Mouse (Mus musculus) bone marrow, adult 2 months (tissue): Measurements from ENCODE around the gene Gm20431.

ENCODE experiments used
- CTCF ChIP-seq: fragments of 200-500 bp; IDR thresholded peaks from 2 replicates; pipeline ENCODE4 v1.5.1; 2011; ENCODE audit warnings: low read length, control low read depth; ENCODE audit not compliant: control insufficient read depth, insufficient read depth
- POLR2A ChIP-seq: fragments of 200-500 bp; IDR thresholded peaks from 2 replicates; pipeline ENCODE4 v1.6.1; 2011; ENCODE audit warnings: low read depth, mild to moderate bottlenecking, control low read depth, low read length, borderline replicate concordance; ENCODE audit not compliant: control insufficient read depth

DNA sequence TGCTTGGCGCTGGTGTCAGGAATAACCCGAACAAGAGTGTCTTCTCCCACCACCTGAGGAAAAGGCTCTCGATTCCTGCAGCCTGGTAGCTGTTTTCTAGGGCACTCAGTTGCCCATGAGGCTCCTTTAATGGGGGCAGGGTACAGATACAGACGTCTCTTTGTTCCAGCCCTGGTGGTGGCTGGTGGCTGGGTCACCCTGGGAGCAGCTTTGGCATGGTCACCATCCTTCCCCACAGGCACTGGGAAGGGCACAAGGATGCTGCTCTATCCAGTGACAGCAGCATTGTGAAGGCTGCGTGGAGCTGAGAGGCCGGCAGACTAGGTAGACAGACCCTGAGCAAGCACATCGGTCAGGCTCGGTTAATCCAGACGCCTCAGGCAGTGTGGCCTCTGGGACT, 9.7 kb downstream of the Gm20431 start:
- TF ChIP-seq CTCF (no peak), POLR2A (no peak)
